Mouse (Mus musculus) heart, embryonic 11.5 days (tissue): ENCODE results near the gene Gm20547. TPM values are rescaled to one million over a fixed set of nuclear protein-coding genes. Genes with fewer than 3 reads are reported as not detected.

Source experiments
- ATAC-seq: fragments of 200-750 bp; cut with Nextera tagmentation; replicated peaks from 2 replicates; pipeline ENCODE4 v1.8.0; 2017; ENCODE audit warnings: moderate library complexity; ENCODE audit not compliant: insufficient number of reproducible peaks, low FRiP score, low TSS enrichment
- H3K27ac ChIP-seq: fragments of 300-500 bp; sonication (generic); 2 replicates; pipeline ENCODE4 v1.5.1; 2014; ENCODE audit warnings: mild to moderate bottlenecking, low read depth, low read length
- H3K27me3 ChIP-seq: fragments of 300-500 bp; sonication (generic); 2 replicates; pipeline ENCODE4 v1.6.1; 2014; ENCODE audit warnings: mild to moderate bottlenecking, low read length, mixed read lengths; ENCODE audit not compliant: control insufficient read depth, insufficient read depth
- H3K36me3 ChIP-seq: fragments of 300-500 bp; sonication (generic); 2 replicates; pipeline ENCODE4 v1.6.1; 2014; ENCODE audit warnings: mild to moderate bottlenecking, low read length, moderate library complexity, mixed read lengths; ENCODE audit not compliant: control insufficient read depth, insufficient read depth
- H3K4me1 ChIP-seq: fragments of 300-500 bp; sonication (generic); 2 replicates; pipeline ENCODE4 v1.6.1; 2014; ENCODE audit warnings: low read length; ENCODE audit not compliant: control insufficient read depth, insufficient read depth
- H3K4me2 ChIP-seq: fragments of 300-500 bp; sonication (generic); 2 replicates; pipeline ENCODE4 v1.6.1; 2014; ENCODE audit warnings: mild to moderate bottlenecking, moderate library complexity
- H3K4me3 ChIP-seq: fragments of 300-500 bp; sonication (generic); 2 replicates; pipeline ENCODE4 v1.5.1; 2014; ENCODE audit warnings: low read depth, low read length
- H3K9ac ChIP-seq: fragments of 300-500 bp; sonication (generic); 2 replicates; pipeline ENCODE4 v1.6.1; 2014; ENCODE audit warnings: mild to moderate bottlenecking, low read depth, low read length, moderate library complexity
- H3K9me3 ChIP-seq: fragments of 300-500 bp; sonication (generic); replicated peaks from 2 replicates; pipeline ENCODE4 v1.6.1; 2016; ENCODE audit warnings: low read length; ENCODE audit not compliant: control insufficient read depth
- WGBS: fragments of 180-500 bp; shearing (Covaris S2); extraction: QIAGEN DNeasy Blood & Tissue Kit; methylation state at CpG from one replicate; pipeline ENCODE4 v1.1.7; 2014; ENCODE audit not compliant: insufficient replicate concordance; 5-methylcytosine and 5-hydroxymethylcytosine counted together
- polyA plus RNA-seq: library from polyadenylated mRNA; unstranded; fragments of >200 nt; fragmentation: Nextera tagmentation; extraction: Ambion mirVana; gene quantifications from 2 replicates; pipeline ENCODE4 v1.2.1, GENCODE M21; 2014

Gm20547 gene
- polyA plus RNA-seq, 1 experiment from 2014 or later = not detected

- H3K4me2 ChIP-seq = peak overlapping the region; percentile 93
- WGBS = under 1% methylated on average over 39 of the region's 45 CpGs
- peak overlapping the region; percentile 98 for H3K9ac ChIP-seq
- peak overlapping the region; percentile 90 for H3K27ac ChIP-seq
- H3K27me3 ChIP-seq = no peaks in the 10 kb centered on the region
- H3K36me3 ChIP-seq = peaks cover 15% of the 10 kb centered on the region
- peak overlapping the region; percentile 78 for H3K4me3 ChIP-seq
- no peaks in the 10 kb centered on the region for H3K9me3 ChIP-seq
- ATAC-seq = no peak
- peaks cover 24% of the 10 kb centered on the region; the same call in 1 of the 2 replicates for H3K4me1 ChIP-seq
These were observed 17.4 kb upstream of the Gm20547 start for GRCm38 (mm10) chr17:34899053-34899889.

- Histone ChIP-seq H3K9me3 (no peaks in the 10 kb centered on the region), H3K4me1 (peaks cover 26% of the 10 kb centered on the region), H3K27me3 (no peaks in the 10 kb centered on the region), H3K36me3 (peaks cover 15% of the 10 kb centered on the region), H3K4me3 (peak overlapping the region; percentile 78), H3K27ac (peak overlapping the region; percentile 90), H3K9ac (peak overlapping the region; percentile 98), H3K4me2 (peak overlapping the region; percentile 93)
- no peak for ATAC-seq
- WGBS = under 1% methylated on average over 16 of the region's 47 CpGs
These were observed 16.8 kb upstream of the Gm20547 start for GRCm38 (mm10) chr17:34898706-34899052.

- H3K4me2 ChIP-seq = peak within 1 kb of the TSS; percentile 93
- H3K36me3 ChIP-seq = peaks cover 13% of the 10 kb centered on the region
- H3K9ac ChIP-seq = peak within 1 kb of the TSS; percentile 98
- ATAC-seq = no peak; the same call in 1 of the 2 replicates
- peak within 1 kb of the TSS; percentile 90 for H3K27ac ChIP-seq
- H3K27me3 ChIP-seq = no peaks in the 10 kb centered on the region
- under 1% methylated on average over 23 of the region's 44 CpGs for WGBS
- H3K4me3 ChIP-seq = peak within 1 kb of the TSS; percentile 78
- no peaks in the 10 kb centered on the region for H3K9me3 ChIP-seq
- H3K4me1 ChIP-seq = peaks cover 29% of the 10 kb centered on the region
These were observed 16.3 kb upstream of the Gm20547 start, which contains the start of the genes C2 and Ehmt2 for GRCm38 (mm10) chr17:34898160-34898586. Gene C2, minus strand, starts transcription at chr17:34898265. Gene Ehmt2, plus strand, starts transcription at chr17:34898469.

- peak overlapping the region; percentile 90 for H3K27ac ChIP-seq
- peaks cover 11% of the 10 kb centered on the region for H3K36me3 ChIP-seq
- no peaks in the 10 kb centered on the region for H3K27me3 ChIP-seq
- no peak for ATAC-seq
- peaks cover 29% of the 10 kb centered on the region for H3K4me1 ChIP-seq
- peak overlapping the region; percentile 93 for H3K4me2 ChIP-seq
- H3K9me3 ChIP-seq = no peaks in the 10 kb centered on the region
- peak overlapping the region; percentile 98 for H3K9ac ChIP-seq
- peak overlapping the region; percentile 78 for H3K4me3 ChIP-seq
- WGBS = 10% methylated on average over 10 of the region's 10 CpGs
These were observed 15.7 kb upstream of the Gm20547 start for GRCm38 (mm10) chr17:34897373-34898159.

GRCm38 (mm10) chr17:34896366-34896765 is 14.5 kb upstream of the Gm20547 start:
- Histone ChIP-seq H3K4me3 (no peak overlapping the region), H3K9me3 (no peaks in the 10 kb centered on the region), H3K4me1 (peaks cover 29% of the 10 kb centered on the region), H3K27me3 (no peaks in the 10 kb centered on the region), H3K27ac (no peak overlapping the region), H3K9ac (no peak overlapping the region), H3K4me2 (no peak overlapping the region), H3K36me3 (peaks cover 9% of the 10 kb centered on the region)
- no peak for ATAC-seq
- 84% methylated on average over 17 of the region's 17 CpGs for WGBS

GRCm38 (mm10) chr17:34895724-34896123 is 13.9 kb upstream of the Gm20547 start:
- H3K27me3 ChIP-seq = no peaks in the 10 kb centered on the region
- H3K9me3 ChIP-seq = no peaks in the 10 kb centered on the region
- H3K9ac ChIP-seq = no peak overlapping the region
- H3K27ac ChIP-seq = no peak overlapping the region
- H3K36me3 ChIP-seq = peaks cover 9% of the 10 kb centered on the region
- peak overlapping the region; percentile 92 for H3K4me2 ChIP-seq
- H3K4me1 ChIP-seq = peaks cover 29% of the 10 kb centered on the region
- no peak for ATAC-seq
- 93% methylated on average over 15 of the region's 15 CpGs for WGBS
- H3K4me3 ChIP-seq = peak overlapping the region; percentile 95; the same call in 1 of the 2 replicates

GRCm38 (mm10) chr17:34894801-34895530 is 13.1 kb upstream of the Gm20547 start:
- H3K4me1 ChIP-seq = peaks cover 29% of the 10 kb centered on the region
- peaks cover 9% of the 10 kb centered on the region for H3K36me3 ChIP-seq
- WGBS = 10% methylated on average over 51 of the region's 51 CpGs
- no peaks in the 10 kb centered on the region for H3K27me3 ChIP-seq
- peak overlapping the region; percentile 92 for H3K4me2 ChIP-seq
- peak overlapping the region; percentile 96 for H3K9ac ChIP-seq
- H3K27ac ChIP-seq = peak overlapping the region; percentile 89
- H3K9me3 ChIP-seq = no peaks in the 10 kb centered on the region
- H3K4me3 ChIP-seq = peak overlapping the region; percentile 95
- ATAC-seq = peak; percentile 6; the same call in 1 of the 2 replicates

- peak; percentile 81 for ATAC-seq
- H3K4me2 ChIP-seq = peak overlapping the region; percentile 92
- H3K4me1 ChIP-seq = peaks cover 29% of the 10 kb centered on the region
- H3K36me3 ChIP-seq = peaks cover 9% of the 10 kb centered on the region
- peak overlapping the region; percentile 96 for H3K9ac ChIP-seq
- no peaks in the 10 kb centered on the region for H3K27me3 ChIP-seq
- WGBS = 2% methylated on average over 37 of the region's 51 CpGs
- H3K27ac ChIP-seq = peak overlapping the region; percentile 89
- no peaks in the 10 kb centered on the region for H3K9me3 ChIP-seq
- peak overlapping the region; percentile 95 for H3K4me3 ChIP-seq
These were observed 12.3 kb upstream of the Gm20547 start for GRCm38 (mm10) chr17:34894074-34894597.
